In genomic region chrX:17365114-17365513, GRCm38 (mm10) we compare ENCODE assay signal across 25 mouse cellular contexts. TPM values are rescaled to one million over a fixed set of nuclear protein-coding genes. Genes with fewer than 3 reads are reported as not detected.
A peak's percentile ranks its signal among the peaks of the same experiment; 100 is the strongest.
DNase-seq lines count a peak whose midpoint lies in the region; ATAC-seq lines count a peak whose summit lies in the region.
"Had no signal": no experiment of that assay in that cellular context is flagged by ENCODE, and none has a peak within 500 bp of the region (broad histone marks: within the 10 kb centered on the region; RNA-seq: fewer than 3 reads in every experiment).

No protein-coding gene starts in this region.

- H3K9ac ChIP-seq in liver, embryonic 12.5 days, result no peak overlapping the region
- H3K9ac ChIP-seq: forebrain, embryonic 13.5 days; heart, embryonic 15.5 days; hindbrain, embryonic 15.5 days; midbrain, embryonic 12.5 days had no signal

- H3K36me3 ChIP-seq in liver, embryonic 12.5 days, result no peaks in the 10 kb centered on the region
- H3K36me3 ChIP-seq: heart, embryonic 15.5 days; hindbrain, embryonic 15.5 days; midbrain, embryonic 12.5 days had no signal

- peak; percentile 2 for DNase-seq in thymus, postnatal 0 days (ENCODE audit: low spot score)
- DNase-seq in thymus, postnatal 25 days, result no peak
- no peak for DNase-seq in adrenal gland, postnatal 14 days
- no peak for DNase-seq in left cerebral cortex, adult 18-20 months (ENCODE audit: low spot score in 2 of 2)
- DNase-seq: adrenal gland, adult 2 months; cerebellum, adult 11-12 months; cerebellum, postnatal 10 days; heart, postnatal 36 days; kidney, adult 18-20 months; kidney, postnatal 4 days; layer of hippocampus, adult 9-11 months; left cerebral cortex, postnatal 4 days; liver; right cerebral cortex, postnatal 14 days; thymus, adult 2 months had no signal

- H3K4me1 ChIP-seq in liver, embryonic 12.5 days, result no peaks in the 10 kb centered on the region
- H3K4me1 ChIP-seq: forebrain, embryonic 13.5 days; heart, embryonic 15.5 days; hindbrain, embryonic 15.5 days; midbrain, embryonic 12.5 days had no signal

- H3K9me3 ChIP-seq in liver, embryonic 12.5 days (replicated peaks), result no peaks in the 10 kb centered on the region
- H3K9me3 ChIP-seq: forebrain, embryonic 13.5 days; heart, embryonic 15.5 days; hindbrain, embryonic 15.5 days; midbrain, embryonic 12.5 days had no signal

- no peak overlapping the region for H3K4me3 ChIP-seq in liver, embryonic 12.5 days
- H3K4me3 ChIP-seq: forebrain, embryonic 13.5 days; heart, embryonic 15.5 days; hindbrain, embryonic 15.5 days; midbrain, embryonic 12.5 days had no signal

- 12% methylated on average over 2 of the region's 2 CpGs for WGBS in liver, embryonic 12.5 days (ENCODE audit: insufficient replicate concordance)

- H3K4me2 ChIP-seq in liver, embryonic 12.5 days, result no peak overlapping the region
- H3K4me2 ChIP-seq: forebrain, embryonic 13.5 days; heart, embryonic 15.5 days; hindbrain, embryonic 15.5 days; midbrain, embryonic 12.5 days had no signal

- no peaks in the 10 kb centered on the region for H3K27me3 ChIP-seq in liver, embryonic 12.5 days (replicated peaks)
- H3K27me3 ChIP-seq: forebrain, embryonic 13.5 days; heart, embryonic 15.5 days; hindbrain, embryonic 15.5 days; midbrain, embryonic 12.5 days had no signal

- peak; percentile 99 for ATAC-seq in activated CD4-positive, CD25-positive, alpha-beta regulatory T cell, adult 4 months
- ATAC-seq in megakaryocyte progenitor cell, adult 5-6 weeks (replicated peaks; ENCODE audit: poor library complexity), result peak; percentile 76
- no peak for ATAC-seq in liver, embryonic 12.5 days
- ATAC-seq: forebrain, embryonic 13.5 days had no signal

- no peak overlapping the region for H3K27ac ChIP-seq in liver, embryonic 12.5 days
- H3K27ac ChIP-seq: forebrain, embryonic 13.5 days; heart, embryonic 15.5 days; hindbrain, embryonic 15.5 days; macrophage; midbrain, embryonic 12.5 days; stomach, postnatal 0 days had no signal

RNA-seq across cellular contexts. Expression of gene Efhc2, which starts 45.9 kb away (rescaled TPM):
- 0.57 and 0.69 TPM in 2 replicates for polyA plus RNA-seq in thymus, postnatal 0 days (2015; fragmentation: Nextera tagmentation; extraction: Ambion mirVana)
- under 1 TPM in 1 of 2 experiments, not detected in 1; 0.38 TPM for polyA plus RNA-seq in activated CD4-positive, CD25-positive, alpha-beta regulatory T cell, adult 4 months (2017; shearing (Covaris generic))
- total RNA-seq in megakaryocyte progenitor cell, adult 5-6 weeks (2015), result 0.22 TPM in 1 of 2 replicates, not detected in the other
- 0.10 TPM in 1 of 2 replicates, not detected in the other for total RNA-seq in megakaryocyte progenitor cell, adult 5-6 weeks (2017)
- total RNA-seq in adrenal gland, postnatal 14 days (2021), result 0.48 and 1.0 TPM in 2 replicates
- total RNA-seq in left cerebral cortex, adult 18-20 months (2021), result 1 to 10 TPM; 1.9 to 2.2 TPM
- polyA plus RNA-seq in liver, embryonic 12.5 days (2016; fragmentation: Nextera tagmentation; extraction: Ambion mirVana), result 0.13 TPM in 1 of 2 replicates, not detected in the other
- polyA plus RNA-seq: adrenal gland, adult 2 months; liver, embryonic 16.5 days; macrophage; thymus, adult 2 months had no signal
